Mouse (Mus musculus): ENCODE measurements around the gene Hnrnpd.

DNA sequence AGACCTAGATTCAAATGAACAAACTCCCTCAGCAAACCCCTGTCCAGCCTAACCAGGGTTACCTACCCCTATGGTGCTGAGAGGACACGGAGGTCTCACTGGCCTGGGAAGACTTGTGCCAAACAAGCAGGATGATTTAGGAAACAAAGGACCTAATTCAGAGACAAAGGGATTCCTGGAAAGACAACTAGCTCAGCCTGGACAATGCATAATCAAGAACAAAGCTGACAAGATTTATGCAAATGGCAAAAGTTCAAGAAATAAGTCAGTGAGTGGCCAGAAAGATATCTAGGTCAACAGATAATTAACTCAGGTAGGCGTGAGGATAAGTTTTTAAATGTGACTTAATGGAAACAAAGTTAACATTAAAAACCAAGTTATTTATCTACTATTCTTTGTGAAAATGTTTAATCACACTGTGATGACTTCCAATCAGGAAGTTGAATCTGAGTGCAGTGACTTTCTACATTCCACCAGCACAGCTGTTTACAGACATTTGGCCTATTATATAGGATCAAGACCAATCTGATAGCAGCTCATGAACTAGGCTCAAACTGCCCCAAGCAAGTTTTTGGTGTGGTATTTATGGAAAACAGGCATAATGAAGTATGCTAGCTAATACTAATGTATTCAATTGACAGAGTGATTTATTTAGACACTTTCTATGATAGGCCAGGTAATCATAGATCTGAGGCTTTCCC lies 19.4 kb downstream of the Hnrnpd start:
- TF ChIP-seq CTCF (IDR thresholded peaks at IDR 0.05; ENCODE audit: low read depth) (no peak), EP300 (IDR thresholded peaks at IDR 0.05; ENCODE audit: low read depth) (no peak)

Measured in heart, postnatal 0 days (tissue).